Mouse (Mus musculus): ENCODE measurements at regions not wholly inside any gene's neighbourhood (a gene's known extent, or its start where the extent isn't known, plus 50 kb on each side); places are given as distances from the start of the nearest gene placed in this dataset.
"Not testable (repeated sequence)": the region's sequence is repeated elsewhere in the genome, so short reads cannot be mapped to it uniquely, and the experiment has no call there.

DNA sequence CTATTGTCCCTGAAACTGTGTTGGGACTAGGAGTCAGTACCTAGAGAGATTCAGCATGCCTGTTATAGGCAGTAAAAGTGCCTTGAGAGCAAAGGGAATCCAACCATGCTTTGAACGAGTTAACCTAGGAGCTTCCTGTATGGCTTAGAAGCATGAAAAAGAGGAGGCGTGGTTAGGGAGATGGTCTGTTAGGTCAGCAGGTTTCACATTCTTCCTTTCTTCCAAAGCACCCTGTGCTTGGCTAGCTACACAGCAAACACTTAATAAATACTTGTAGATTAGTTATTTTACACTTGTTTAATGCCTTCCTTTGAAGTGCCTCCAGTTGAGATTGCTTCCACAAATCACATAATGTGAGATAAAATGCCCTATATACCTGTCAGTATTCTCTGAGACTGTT lies 284.9 kb upstream of the Adgra3 start:
- DNase-seq (ENCODE audit: low spot score) = no peak

DNA sequence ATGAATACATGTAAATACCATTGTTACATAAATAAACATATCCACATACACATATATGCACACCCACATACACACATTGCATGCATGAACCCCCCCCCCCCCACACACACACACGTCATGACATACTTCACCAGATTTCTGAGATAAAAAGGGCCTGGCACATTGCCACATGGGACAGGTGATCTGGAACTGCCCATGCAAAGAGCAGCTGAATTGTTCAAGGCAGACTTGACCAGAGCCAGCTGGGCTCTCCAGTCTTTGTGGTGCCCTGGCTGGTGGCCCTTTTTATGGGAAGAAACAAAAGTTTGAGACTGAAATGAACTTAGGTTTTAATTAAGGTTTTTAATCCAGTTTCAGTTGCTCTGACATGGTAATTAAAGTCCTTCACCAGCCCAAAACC lies 250.7 kb upstream of the Adgra3 start:
- DNase-seq (ENCODE audit: low spot score) = no peak

DNA sequence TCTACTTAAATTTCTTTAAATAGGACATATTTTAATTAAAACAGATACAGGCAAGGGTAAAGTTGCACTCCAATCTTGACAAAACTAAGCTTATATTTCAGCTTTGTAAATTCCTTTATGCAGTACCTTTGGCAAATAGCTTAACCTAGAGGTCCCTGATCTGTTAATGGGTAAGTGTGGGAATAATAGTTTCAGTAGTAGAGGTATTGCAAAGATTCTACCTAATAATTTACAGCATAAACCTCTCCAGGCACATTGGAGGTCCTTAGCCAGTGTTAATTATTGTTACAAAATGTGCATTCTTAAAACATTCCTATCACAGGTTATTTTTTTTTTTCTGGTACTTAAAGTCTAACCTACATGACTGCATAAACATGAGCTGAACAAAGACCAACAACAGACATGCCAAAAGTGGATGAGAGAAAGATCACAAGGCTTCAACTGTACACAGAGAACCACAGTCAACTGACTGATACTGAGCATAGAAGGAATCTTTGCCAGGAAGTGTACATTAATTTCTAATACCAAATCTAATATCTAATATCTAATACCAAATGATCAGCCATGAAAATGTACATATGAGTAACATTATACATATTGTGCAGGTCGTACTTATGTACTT lies 245.2 kb upstream of the Adgra3 start:
- DNase-seq (ENCODE audit: low spot score) = no peak

DNA sequence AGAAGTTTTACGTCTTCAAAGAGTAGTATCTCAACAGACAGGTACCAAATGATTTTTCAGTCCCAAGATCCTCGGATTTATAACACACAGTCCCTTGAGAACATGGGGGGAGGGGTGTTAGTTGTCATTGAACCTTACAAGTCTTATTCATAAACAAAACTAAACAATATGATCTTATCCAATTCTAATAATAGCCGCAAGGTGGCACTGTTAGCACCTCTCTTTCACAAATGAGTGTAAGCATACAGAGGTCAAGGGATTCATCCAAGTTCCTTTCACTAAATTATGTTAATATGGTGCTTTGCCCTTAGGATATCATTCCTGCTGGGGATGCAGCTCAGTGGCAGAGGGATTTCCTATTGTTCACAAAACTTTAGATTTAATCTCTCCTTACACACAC lies 235.0 kb upstream of the Adgra3 start:
- DNase-seq (ENCODE audit: low spot score) = peak; percentile 56

DNA sequence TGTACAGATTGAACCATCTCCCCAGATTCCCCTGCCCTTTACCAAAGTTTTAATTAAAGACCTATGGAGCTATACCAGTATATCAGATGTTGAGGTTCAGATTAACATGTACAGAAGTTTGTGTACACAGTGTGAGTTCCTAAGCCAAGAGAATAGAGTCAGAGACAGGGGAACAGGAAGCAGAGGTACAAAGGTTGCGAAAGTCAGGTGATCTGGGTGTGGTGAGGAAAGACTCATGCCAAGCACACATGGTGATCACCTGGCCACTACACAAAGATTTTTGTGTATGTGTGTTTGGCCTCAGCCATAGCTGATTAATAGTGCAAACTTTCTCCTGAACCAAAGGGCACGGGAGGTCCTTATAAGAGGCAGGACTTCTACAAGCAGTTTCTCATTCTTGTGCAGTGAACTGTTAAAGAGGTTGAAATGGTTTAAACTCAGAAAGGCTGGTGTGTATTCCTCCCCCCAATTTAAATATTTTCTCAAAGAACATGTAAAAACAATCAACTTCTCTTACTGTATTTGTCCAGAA lies 232.1 kb upstream of the Adgra3 start:
- DNase-seq (ENCODE audit: low spot score) = no peak

DNA sequence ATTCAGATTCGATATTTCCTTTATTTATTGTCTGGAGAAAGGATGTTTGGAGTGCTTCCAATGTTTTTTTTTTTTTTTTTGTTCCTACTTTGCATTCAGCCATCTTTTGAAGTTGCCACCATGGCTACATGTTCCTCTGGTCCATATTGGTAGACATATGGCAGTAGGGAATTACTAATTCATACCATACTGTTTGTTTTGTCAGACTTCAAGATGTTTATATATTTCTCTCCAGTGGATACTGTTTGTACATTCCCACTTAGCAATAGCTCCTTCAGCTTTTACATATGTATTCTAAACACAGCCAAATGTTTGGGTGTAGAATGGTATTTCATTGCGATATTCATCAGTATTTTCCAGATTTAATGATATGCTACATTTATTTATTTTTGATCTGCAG lies 201.6 kb upstream of the Adgra3 start:
- no peak for DNase-seq (ENCODE audit: low spot score)

DNA sequence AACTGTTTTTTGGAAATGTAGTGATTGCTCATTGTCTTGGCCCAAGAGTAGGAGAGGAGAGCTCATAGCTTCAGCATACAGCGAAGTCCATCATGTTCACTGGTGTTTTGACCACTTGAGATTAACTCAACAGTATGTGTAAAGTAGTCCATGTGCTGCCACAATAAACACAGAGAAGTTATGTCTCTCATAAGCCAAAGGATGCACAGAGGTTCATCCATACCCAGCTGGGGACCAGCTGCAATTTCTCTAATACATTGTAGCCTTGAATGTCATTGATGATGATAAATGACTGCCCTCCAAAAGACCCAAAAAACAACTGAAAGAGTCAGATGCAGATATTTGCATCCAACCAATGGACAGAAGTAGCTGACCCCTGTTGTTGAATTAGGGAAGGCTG lies 199.2 kb upstream of the Adgra3 start:
- DNase-seq (ENCODE audit: low spot score) = no peak

DNA sequence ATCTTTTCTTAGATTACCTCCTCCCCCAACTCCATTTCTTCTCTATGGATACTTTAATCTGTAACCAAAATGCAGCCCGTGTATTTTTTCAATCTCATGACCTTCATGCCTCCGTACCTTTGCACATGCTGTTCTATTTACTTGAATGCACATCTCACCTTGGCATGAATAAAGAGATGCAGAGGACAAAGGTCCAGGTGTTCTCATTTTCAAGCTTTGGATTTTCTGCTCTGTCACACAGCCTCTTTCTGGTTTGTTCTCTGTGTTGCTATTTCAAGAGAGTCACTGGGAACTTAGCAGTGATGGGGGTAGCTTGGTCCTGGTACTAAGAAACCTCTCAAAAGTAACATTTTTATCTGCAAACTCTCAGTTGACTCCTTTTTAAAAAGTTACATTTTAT lies 175.3 kb upstream of the Adgra3 start:
- no peak for DNase-seq (ENCODE audit: low spot score)

DNA sequence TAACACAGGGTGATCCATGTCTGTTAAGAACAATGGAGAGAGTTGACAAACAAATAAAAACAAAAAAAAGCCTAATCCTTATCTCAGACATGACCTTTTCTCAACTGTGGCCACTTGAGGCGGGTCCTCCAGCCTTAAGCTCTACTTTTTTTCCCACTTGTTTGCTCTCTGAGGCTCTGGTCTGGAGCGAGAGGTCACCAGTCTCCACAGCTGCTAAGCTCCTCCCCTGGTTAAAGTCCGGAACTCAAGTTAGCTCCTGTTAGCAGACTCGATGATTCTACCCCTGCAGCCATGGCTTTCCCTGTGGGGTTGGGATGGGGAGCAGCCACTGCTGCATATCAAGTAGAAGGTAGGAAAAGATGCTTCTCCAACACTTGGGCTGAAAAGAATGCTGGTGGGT lies 158.2 kb upstream of the Adgra3 start:
- no peak for DNase-seq (ENCODE audit: low spot score)

DNA sequence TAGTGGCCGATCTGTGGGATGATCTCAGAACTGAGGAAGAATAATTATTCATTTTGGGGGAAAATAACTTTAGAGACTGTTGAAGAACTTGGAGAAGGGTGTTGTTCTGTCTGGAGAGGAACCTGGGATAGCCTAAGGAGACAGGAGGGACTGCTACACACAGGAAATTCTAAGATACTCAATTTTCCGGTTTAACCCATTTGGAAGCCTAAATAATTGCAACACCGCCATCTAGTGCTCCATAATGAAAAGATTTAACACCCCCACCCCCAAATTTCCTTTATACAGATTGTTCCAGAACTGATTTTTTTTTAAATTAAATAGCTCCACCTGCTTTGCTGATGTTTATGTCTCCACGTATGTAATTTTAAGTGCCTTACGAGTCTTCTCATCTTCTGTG lies 157.2 kb upstream of the Adgra3 start:
- peak; percentile 70 for DNase-seq (ENCODE audit: low spot score)

DNA sequence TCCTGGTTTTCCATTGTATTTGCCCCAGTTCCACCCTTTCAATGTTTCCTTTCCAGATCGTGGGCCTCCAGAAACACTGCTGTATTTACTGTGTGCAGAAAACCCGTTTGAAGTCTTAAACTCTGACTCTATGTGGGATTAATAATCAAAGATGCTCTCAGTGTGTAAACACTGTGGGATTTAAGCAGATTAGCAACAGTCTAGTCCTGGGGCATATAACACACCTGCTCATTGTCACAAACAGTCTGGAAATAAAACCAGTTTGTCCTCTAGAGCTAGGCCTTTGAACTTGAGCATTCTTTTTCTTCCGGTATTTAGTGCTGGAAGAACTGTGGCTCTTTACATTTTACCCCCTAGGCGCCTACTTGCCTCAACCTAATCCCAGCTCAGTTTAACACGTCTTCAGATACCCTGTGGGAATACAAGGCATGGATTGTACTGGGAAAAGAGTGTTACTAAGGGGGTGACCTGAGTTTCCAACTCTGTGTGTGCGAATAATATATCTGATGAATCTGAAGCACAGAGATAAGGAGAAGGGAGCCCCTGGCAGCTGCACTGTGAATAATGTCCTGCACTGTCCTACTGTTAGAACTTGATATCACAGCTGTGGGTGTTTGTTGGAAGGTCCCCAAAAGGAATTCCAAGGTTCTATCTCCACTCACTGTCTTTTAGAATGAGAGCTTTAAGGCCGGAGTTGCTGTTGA lies 143.7 kb upstream of the Adgra3 start:
- DNase-seq (ENCODE audit: low spot score) = no peak

DNA sequence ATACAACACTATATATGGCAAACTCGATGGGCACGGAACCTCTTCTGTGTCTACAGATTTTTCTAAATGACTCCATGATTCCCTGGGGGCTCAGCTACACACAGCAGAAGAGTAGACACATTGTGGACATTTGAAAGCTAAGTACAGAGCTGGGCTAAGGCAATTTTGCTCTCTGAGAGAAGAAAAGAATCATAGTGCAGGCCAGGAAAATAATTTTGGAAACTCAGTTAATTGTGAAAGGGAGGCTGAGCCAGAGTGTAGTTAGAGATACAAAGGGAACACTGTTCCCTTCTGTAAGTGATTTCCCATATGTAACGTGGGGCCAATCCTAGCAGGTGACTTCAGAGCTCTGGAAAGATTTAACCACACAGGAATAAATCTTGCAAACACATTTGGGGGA lies 137.6 kb upstream of the Adgra3 start:
- peak; percentile 35 for DNase-seq (ENCODE audit: low spot score)

DNA sequence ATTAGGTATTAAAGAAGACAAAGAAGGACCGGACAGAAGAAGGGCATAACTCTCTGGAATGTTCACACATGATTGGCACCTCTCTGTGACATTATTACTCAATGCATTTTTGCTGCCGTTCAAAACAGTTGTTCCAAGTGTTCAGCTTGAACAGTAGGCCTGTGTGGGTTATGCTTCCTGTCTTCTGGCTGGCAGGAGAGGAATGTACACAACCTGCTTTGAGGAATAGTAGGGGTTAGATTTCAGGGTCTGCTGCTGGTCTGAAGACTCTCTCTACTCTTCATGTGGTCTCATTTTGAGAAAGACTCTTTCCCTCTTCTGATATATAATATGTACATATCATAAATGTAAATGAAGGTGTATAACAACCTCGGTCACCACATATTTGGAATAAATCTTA lies 137.2 kb upstream of the Adgra3 start:
- no peak for DNase-seq (ENCODE audit: low spot score)

DNA sequence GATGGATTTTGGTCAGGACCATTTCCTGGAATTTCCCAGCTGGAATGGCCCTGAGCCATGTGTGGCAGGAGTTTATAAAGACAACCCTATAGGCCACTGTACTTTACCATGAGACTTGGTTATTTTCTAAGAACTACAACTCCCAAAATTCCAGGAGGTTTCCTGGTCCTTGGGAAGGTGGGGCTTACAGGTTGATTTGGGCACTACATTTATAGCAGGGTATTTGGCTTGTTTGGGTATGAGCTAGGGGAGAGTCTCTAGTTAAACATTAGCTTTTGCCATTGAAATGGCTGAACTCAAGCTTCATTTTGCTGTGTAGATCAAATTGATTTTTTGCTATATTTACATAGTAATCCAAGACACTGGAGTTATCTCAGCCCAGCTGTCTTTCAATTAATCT lies 130.6 kb upstream of the Adgra3 start:
- DNase-seq (ENCODE audit: low spot score) = no peak

DNA sequence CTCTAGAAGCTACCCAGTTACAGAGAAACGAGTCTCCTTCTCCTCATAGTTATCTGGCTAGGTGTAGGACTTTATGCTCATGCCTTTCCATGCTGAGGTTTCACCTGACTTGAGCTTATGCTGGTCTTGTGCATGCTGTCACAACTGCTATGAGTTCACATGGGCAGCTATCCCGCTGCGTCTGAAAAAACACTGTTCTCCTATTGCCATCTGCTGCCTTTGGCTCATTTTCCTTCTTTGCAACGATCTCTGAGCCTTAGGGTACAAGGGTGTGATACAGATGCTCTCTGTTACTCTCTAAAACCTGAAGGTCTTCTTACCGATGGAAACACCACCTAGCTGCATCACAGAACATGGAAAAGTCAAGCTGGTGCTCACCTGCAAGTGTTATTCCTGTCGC lies 123.9 kb upstream of the Adgra3 start:
- DNase-seq (ENCODE audit: low spot score) = no peak

DNA sequence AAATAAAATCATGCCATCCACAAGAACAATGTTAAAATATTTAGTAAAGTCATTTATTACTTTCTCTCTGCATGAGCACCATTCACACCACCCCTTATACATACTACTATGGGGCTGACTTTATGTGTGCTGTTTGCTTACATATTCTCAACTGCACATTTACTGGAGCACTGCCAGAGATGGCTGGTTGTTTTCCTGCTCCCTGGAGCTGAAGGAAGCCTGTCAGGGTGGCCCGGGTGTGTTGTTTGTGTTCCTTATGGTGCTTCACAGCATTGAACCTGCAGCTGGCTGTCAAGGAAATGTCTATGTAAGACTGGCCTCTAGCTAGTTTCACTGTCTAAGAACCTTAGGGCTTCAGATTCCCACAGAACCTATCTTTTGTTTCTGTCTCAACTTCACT lies 97.8 kb upstream of the Adgra3 start:
- no peak for DNase-seq (ENCODE audit: low spot score)

DNA sequence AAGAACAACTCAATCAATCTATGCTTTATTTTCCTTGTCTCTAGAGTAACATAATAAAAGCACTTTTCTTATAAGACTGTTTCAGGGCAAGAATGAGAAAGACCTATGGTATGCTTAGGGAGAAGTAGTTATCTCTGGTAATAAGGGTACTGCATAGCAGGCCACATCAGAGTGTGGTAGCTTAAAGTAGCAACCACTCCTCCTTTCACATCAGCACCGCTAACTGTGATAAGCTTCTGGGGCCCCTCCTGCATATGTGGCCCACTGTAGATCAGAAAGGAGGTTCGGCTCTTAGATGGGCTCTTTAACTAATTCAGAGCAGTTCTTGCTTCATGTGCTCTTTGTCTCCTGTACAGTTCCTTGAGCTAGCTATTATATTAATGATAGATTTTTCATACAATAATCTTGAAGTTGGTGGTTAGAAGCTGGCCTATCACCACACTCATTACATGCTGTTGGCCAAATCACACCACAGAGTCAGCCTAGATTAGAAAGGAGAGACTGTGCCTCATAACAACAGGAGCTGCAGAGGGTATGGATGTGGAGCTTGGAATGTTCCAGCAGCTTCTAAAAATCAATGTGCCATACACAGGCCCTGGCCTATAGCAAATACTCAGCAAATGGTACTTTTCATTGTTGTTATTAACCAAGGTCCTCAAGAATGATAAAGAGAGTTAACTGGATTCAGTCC lies 96.5 kb upstream of the Adgra3 start:
- DNase-seq (ENCODE audit: low spot score) = not testable (repeated sequence)

DNA sequence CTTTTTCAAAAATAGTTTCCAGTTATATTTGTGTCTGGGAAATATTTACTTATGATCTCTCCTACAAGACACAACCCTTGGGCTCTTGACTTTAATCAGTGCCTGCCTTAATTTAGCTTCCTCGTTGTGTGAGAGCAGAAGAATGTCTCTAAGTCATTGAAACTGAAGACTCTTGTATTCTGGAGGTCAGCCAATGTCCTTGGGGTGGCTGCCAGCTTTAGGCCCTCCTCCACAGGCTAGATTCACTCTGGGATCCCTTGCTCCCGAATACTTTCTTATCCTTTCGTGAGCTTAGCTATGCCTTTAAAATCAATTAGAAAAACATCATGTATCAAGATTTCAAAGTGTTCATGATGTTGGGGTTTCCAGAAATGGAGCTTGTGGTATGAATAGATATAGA lies 88.1 kb upstream of the Adgra3 start:
- DNase-seq (ENCODE audit: low spot score) = no peak

DNA sequence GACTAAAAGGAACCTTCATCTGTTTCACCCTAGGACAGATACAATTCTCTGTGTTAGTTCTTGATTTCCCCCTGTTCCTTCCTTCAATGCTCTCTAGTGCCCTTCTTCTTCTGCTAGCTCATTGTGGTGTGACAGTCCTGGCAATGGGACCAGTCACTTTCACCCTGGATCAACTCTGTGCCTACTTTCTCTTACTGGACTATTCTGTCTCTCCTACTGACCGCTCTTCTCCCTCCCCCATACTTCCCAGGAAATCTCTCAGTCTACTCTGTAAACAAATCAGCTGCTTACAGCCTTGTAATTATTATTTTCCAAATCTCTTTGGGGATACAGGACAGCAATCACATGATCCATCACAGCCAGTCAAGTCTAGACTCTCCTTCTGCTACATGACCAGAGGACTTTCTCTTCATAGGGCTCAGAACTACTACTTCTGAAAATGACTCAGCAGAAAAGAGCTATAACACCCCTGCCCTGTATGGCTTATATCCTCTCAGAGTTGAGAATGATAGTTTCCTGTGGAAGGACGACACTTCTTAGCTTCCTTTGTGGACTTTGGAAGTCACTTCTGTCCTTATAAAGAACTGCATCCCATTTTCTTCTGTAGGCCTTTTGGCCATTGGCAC lies 86.8 kb upstream of the Adgra3 start:
- DNase-seq (ENCODE audit: low spot score) = no peak

DNA sequence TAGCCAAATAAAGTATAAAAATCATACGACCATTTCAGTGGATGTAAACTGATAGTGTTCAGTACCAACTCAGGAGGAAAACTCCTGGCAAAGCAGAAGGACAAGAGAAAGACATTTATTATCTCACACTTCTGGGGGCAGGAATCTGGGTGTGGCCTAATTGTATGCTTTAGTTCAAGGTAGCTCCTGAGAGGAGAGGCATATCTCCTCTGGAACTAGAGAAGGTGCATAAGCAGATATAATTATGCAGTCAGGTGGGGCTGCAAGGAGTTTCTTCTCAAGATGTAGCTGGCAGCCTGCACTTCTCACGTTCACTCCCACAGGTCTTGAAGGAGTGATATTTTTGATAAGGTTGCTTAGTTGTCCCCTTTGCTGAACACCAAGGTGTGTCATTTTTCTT lies 71.4 kb upstream of the Adgra3 start:
- no peak for DNase-seq (ENCODE audit: low spot score)

DNA sequence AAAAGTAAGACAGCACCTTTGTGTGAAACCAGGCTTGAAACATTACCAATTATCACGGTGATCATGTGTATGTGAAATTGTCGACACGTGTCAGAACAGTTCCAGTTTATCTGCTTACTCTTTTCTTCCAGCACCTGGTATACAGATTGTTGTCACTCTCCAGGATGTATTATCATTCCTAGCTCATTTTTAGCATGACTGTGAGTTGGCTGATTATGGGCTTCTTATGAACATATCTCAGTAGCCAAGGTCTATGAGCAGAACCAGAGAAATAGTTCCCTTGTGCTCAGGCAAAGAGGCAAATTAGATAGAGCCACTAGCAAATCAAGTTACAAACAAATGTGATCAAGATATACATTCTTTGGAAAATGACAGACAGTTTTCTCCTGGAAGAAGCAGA lies 70.2 kb upstream of the Adgra3 start:
- no peak for DNase-seq (ENCODE audit: low spot score)

DNA sequence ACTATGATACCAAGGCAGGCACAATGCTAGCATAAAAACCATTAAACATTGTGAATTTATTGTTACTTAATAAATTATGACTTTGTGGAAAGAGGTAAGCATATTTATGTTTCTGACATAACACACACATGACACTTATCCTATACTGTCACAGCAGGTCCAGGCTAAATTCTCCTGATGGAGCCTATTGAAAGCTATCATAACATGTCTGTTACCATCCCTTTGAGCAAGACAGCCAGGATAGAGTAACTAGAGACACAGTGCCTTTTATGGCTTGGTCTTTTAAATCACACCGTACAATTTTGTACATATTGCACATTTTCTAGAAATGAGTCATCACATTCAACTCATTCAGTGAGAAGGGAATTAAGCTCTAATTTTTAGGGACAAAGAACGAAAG lies 67.8 kb upstream of the Adgra3 start:
- no peak for DNase-seq (ENCODE audit: low spot score)

DNA sequence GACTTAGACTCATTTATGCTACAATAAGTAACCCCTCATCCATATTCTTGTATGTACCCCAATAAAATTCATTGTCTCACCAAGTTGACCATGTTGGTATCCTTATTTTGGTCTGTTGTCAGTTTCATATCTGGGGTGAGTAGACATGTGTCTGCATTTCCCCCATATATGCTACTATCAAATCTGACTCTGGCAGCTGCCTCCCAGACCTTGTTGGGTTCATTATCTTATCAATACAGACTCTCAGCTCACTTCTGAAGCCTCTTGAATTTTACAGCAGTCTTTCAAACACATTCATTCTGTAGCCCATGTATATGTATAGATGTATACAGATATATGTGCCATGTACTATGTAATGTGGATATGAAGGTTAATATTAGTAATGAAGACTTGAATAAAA lies 67.4 kb upstream of the Adgra3 start:
- no peak for DNase-seq (ENCODE audit: low spot score)

Data from embryo, embryonic 10.5 days (tissue).